21 mouse cellular contexts compared by ENCODE assay signal in genomic region chr8:124735371-124735911, GRCm38 (mm10). TPM values are rescaled to one million over a fixed set of nuclear protein-coding genes. Genes with fewer than 3 reads are reported as not detected.
DNase-seq lines count a peak whose midpoint lies in the region; TF ChIP-seq lines count a peak whose summit lies in the region.
"Had no signal": no experiment of that assay in that cellular context is flagged by ENCODE, and none has a peak within 500 bp of the region (broad histone marks: within the 10 kb centered on the region; RNA-seq: fewer than 3 reads in every experiment).

No protein-coding gene starts in this region.

- no peak overlapping the region for H3K4me3 ChIP-seq in MEL (ENCODE audit: control insufficient read depth in 1 of 2, insufficient read depth in 1 of 2, low read depth in 2 of 2, low read length in 2 of 2)
- H3K4me3 ChIP-seq in forebrain, embryonic 10.5 days, result no peak overlapping the region
- H3K4me3 ChIP-seq: embryonic facial prominence, embryonic 10.5 days; embryonic facial prominence, embryonic 12.5 days; forebrain, embryonic 12.5 days had no signal

- no peak for TF ChIP-seq CTCF in MEL (IDR thresholded peaks at IDR 0.05 in 2 of 3, conservative IDR thresholded peaks at IDR 0.05 in 1 of 3; ENCODE audit: control insufficient read depth in 1 of 3, insufficient read depth in 1 of 3, low read depth in 2 of 3, low read length in 3 of 3, poor library complexity in 1 of 3, severe bottlenecking in 1 of 3)

- H3K4me1 ChIP-seq in MEL (ENCODE audit: control insufficient read depth in 1 of 2, insufficient read depth in 2 of 2, low read length in 2 of 2), result no peaks in the 10 kb centered on the region
- no peaks in the 10 kb centered on the region for H3K4me1 ChIP-seq in forebrain, embryonic 10.5 days
- H3K4me1 ChIP-seq: embryonic facial prominence, embryonic 10.5 days; embryonic facial prominence, embryonic 12.5 days; forebrain, embryonic 12.5 days had no signal

- no peak for TF ChIP-seq RAD21 in MEL (IDR thresholded peaks at IDR 0.05; ENCODE audit: low read depth, low read length)

- H3K27me3 ChIP-seq in MEL (ENCODE audit: control insufficient read depth in 1 of 2, insufficient read depth in 2 of 2, low read length in 2 of 2), result no peaks in the 10 kb centered on the region
- H3K27me3 ChIP-seq in forebrain, embryonic 10.5 days (ENCODE audit: poor library complexity, severe bottlenecking), result no peaks in the 10 kb centered on the region
- H3K27me3 ChIP-seq: CH12.LX; embryonic facial prominence, embryonic 12.5 days; forebrain, embryonic 12.5 days had no signal

- H3K79me2 ChIP-seq in MEL (ENCODE audit: control insufficient read depth, insufficient read depth, low read length, poor library complexity), result no peaks in the 10 kb centered on the region

- peak; percentile 50 for DNase-seq in ES-CJ7 (ENCODE audit: low read depth, low spot score)
- no peak for DNase-seq in MEL (ENCODE audit: low read depth, low spot score)
- peak; percentile 55 for DNase-seq in ZHBTc4 (ENCODE audit: low read depth, low spot score)
- no peak for DNase-seq in cerebellum, adult 9-11 months
- no peak for DNase-seq in kidney, postnatal 36 days
- no peak for DNase-seq in kidney, postnatal 4 days
- no peak for DNase-seq in forebrain, embryonic 10.5 days (ENCODE audit: extremely low spot score, low spot score)
- DNase-seq: adrenal gland, adult 2 months; adrenal gland, postnatal 10 days; adrenal gland, postnatal 25 days; B cell, adult 2 months; cerebellum, adult 11 months; cerebellum, adult 18-20 months; cerebellum, adult 8-10 months; cerebellum, postnatal 10 days; cerebellum, postnatal 25 days had no signal

- TF ChIP-seq EP300 in MEL (IDR thresholded peaks at IDR 0.05; ENCODE audit: low read depth in 1 of 2, low read length in 2 of 2), result no peak

- no peaks in the 10 kb centered on the region for H3K9me3 ChIP-seq in MEL (replicated peaks; ENCODE audit: insufficient read depth, low read length)
- H3K9me3 ChIP-seq in forebrain, embryonic 10.5 days, result no peaks in the 10 kb centered on the region
- H3K9me3 ChIP-seq: embryonic facial prominence, embryonic 10.5 days; embryonic facial prominence, embryonic 12.5 days; forebrain, embryonic 12.5 days had no signal

- 75% methylated on average over 3 of the region's 3 CpGs for WGBS in forebrain, embryonic 10.5 days

- H3K27ac ChIP-seq in MEL (ENCODE audit: control insufficient read depth, low read depth, low read length), result no peak overlapping the region
- H3K27ac ChIP-seq in forebrain, embryonic 10.5 days, result no peak overlapping the region
- H3K27ac ChIP-seq: embryonic facial prominence, embryonic 10.5 days; embryonic facial prominence, embryonic 12.5 days; forebrain, embryonic 12.5 days had no signal

- TF ChIP-seq POLR2A in MEL (IDR thresholded peaks at IDR 0.05; ENCODE audit: control insufficient read depth in 1 of 2, insufficient read depth in 1 of 2, low read depth in 1 of 2, low read length in 2 of 2, poor library complexity in 1 of 2), result no peak

- H3K36me3 ChIP-seq in MEL (ENCODE audit: control insufficient read depth in 1 of 2, insufficient read depth in 2 of 2, low read length in 2 of 2), result peaks cover 0 to 2% of the 10 kb centered on the region in 2 experiments; a peak in 2 of 4 replicates
- peaks cover 86% of the 10 kb centered on the region for H3K36me3 ChIP-seq in forebrain, embryonic 10.5 days (replicated peaks)

- H3K9ac ChIP-seq in MEL (ENCODE audit: control insufficient read depth, low read depth, low read length, poor library complexity, severe bottlenecking), result no peak overlapping the region
- H3K9ac ChIP-seq: embryonic facial prominence, embryonic 12.5 days; forebrain, embryonic 12.5 days had no signal

TF ChIP-seq in MEL, 35 proteins besides CTCF, POLR2A, EP300 and RAD21:
- TF ChIP-seq E2F4 (IDR thresholded peaks at IDR 0.05; ENCODE audit: borderline replicate concordance, low read depth, low read length) (no peak), GABPA (IDR thresholded peaks at IDR 0.05; ENCODE audit: low read depth, low read length) (no peak), GATA1 (IDR thresholded peaks at IDR 0.05; ENCODE audit: low read depth, low read length) (peak; percentile 51; the same call in 1 of the 2 replicates), ZKSCAN1 (IDR thresholded peaks at IDR 0.05; ENCODE audit: low read depth, low read length) (no peak), UBTF (IDR thresholded peaks at IDR 0.05; ENCODE audit: borderline replicate concordance, insufficient read depth, low read depth, low read length) (no peak), MEF2A (IDR thresholded peaks at IDR 0.05; ENCODE audit: extremely low read depth, insufficient replicate concordance, low read depth, low read length, poor library complexity, severe bottlenecking) (no peak), CHD1 (IDR thresholded peaks at IDR 0.05; ENCODE audit: low read depth, low read length) (no peak), HCFC1 (IDR thresholded peaks at IDR 0.05; ENCODE audit: low read depth, low read length) (no peak), JUND (IDR thresholded peaks at IDR 0.05; ENCODE audit: low read depth, low read length) (no peak), MAX (IDR thresholded peaks at IDR 0.05; ENCODE audit: low read length) (no peak), ELF1 (IDR thresholded peaks at IDR 0.05; ENCODE audit: low read depth, low read length) (no peak), RCOR1 (IDR thresholded peaks at IDR 0.05; ENCODE audit: low read depth, low read length) (peak; percentile 74), MYB (IDR thresholded peaks at IDR 0.05; ENCODE audit: low read depth, low read length) (no peak)

RNA-seq across cellular contexts. Expression of gene Arv1, which starts 13.5 kb away (rescaled TPM):
- 11.3 and 11.9 TPM in 2 replicates for total RNA-seq in MEL (2012; rRNA removed)
- polyA plus RNA-seq in MEL (2012; ENCODE audit: insufficient read depth in 1 of 2, insufficient read length in 2 of 2, low read depth in 1 of 2, low replicate concordance in 2 of 2, missing spikeins in 1 of 2), result 10 to 100 TPM in 1 of 2 experiments, not detected in 1; 24.1 TPM
- polyA plus RNA-seq in forebrain, embryonic 10.5 days (2016; fragmentation: Nextera tagmentation; extraction: Ambion mirVana), result 32.6 and 40.3 TPM in 2 replicates

RNA-seq across cellular contexts. Expression of gene Ttc13, which starts 13.7 kb away (rescaled TPM):
- total RNA-seq in MEL (2012; rRNA removed), result 30.7 and 39.1 TPM in 2 replicates
- 10 to 100 TPM in 1 of 2 experiments, not detected in 1; 34.0 TPM for polyA plus RNA-seq in MEL (2012; ENCODE audit: insufficient read depth in 1 of 2, insufficient read length in 2 of 2, low read depth in 1 of 2, low replicate concordance in 2 of 2, missing spikeins in 1 of 2)
- 50.1 and 51.8 TPM in 2 replicates for polyA plus RNA-seq in forebrain, embryonic 10.5 days (2016; fragmentation: Nextera tagmentation; extraction: Ambion mirVana)

RNA-seq across cellular contexts. Expression of gene Fam89a, which starts 16.2 kb away (rescaled TPM):
- total RNA-seq in MEL (2012; rRNA removed), result 0.31 and 0.33 TPM in 2 replicates
- polyA plus RNA-seq in MEL (2012; ENCODE audit: insufficient read depth in 1 of 2, insufficient read length in 2 of 2, low read depth in 1 of 2, low replicate concordance in 2 of 2, missing spikeins in 1 of 2), result 1 to 10 TPM in 1 of 2 experiments, not detected in 1; 1.8 TPM
- 1.8 and 2.3 TPM in 2 replicates for polyA plus RNA-seq in forebrain, embryonic 10.5 days (2016; fragmentation: Nextera tagmentation; extraction: Ambion mirVana)

RNA-seq across cellular contexts. Expression of gene Trim67, which starts 57.5 kb away (rescaled TPM):
- not detected in 2 replicates for total RNA-seq in MEL (2012; rRNA removed)
- polyA plus RNA-seq in MEL (2012; ENCODE audit: insufficient read depth in 1 of 2, insufficient read length in 2 of 2, low read depth in 1 of 2, low replicate concordance in 2 of 2, missing spikeins in 1 of 2), result under 1 TPM in 1 of 2 experiments, not detected in 1; 0.06 TPM
- polyA plus RNA-seq in forebrain, embryonic 10.5 days (2016; fragmentation: Nextera tagmentation; extraction: Ambion mirVana), result 0.18 and 0.35 TPM in 2 replicates
- polyA plus RNA-seq: CD4-positive, CD25-positive, alpha-beta regulatory T cell, adult 4 months had no signal

Comparison
In these comparisons a context has a peak if more than half of its experiments do, and no peak if none do; other contexts are left out.
1. DNase-seq: peak in ES-CJ7 (single experiment) and ZHBTc4 (single experiment); none in MEL (single experiment), cerebellum, adult 9-11 months (single experiment), kidney, postnatal 36 days (0 of 2), kidney, postnatal 4 days (0 of 2) and forebrain, embryonic 10.5 days (single experiment).